In the genomic region with DNA sequence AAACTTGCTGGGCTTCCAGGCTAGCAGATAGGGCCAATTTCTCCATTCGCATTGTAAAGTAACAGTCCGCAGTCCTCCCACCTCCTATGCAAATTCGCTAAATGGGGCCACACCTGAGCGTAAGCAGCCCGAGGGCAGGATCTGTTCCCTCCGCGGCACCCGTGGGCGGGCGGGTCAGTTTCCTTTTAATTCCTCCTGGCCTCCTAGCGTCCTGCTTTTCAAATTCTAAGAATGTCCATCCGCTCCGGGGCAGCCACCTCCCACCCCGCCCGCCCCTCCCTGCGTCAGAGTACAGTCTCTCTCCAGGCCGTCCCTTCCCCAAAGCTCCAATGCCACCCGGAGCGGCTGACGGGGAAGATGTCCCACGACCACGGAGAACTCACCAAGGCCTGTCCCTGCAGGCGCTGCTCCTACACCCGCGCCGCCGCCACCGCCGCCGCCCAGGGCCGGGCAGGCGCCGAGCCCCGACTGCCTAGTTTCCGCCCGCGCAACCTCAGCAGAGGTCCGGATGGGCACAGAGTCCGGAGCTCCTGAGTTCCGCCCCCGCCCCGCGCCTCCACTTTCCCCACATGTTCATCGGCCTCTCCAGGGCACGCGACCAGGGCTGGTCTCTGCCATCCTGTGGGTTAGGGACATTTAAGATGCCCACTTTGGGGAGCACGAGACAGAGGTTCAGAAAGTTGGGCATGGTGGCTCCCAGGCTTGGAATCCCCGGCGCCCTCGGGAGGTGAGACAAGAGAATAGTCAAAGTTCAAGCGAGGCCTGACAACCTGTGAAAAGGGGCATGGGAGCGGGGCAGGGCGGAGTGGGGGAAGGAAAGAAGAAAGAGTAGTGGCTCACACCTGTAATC, we compare ENCODE assay signal across 7 mouse cellular contexts. TPM values are rescaled to one million over a fixed set of nuclear protein-coding genes. Genes with fewer than 3 reads are reported as not detected.
DNase-seq lines count a peak whose midpoint lies in the region; ATAC-seq and TF ChIP-seq lines count a peak whose summit lies in the region.

No protein-coding gene starts in this region.

- H3K9ac ChIP-seq in limb, embryonic 14.5 days (ENCODE audit: low read depth, low read length, severe bottlenecking), result peak overlapping the region; percentile 86
- peak overlapping the region; percentile 84 for H3K9ac ChIP-seq in midbrain, embryonic 16.5 days (ENCODE audit: low read depth, low read length)

- no peaks in the 10 kb centered on the region for H3K9me3 ChIP-seq in embryonic facial prominence, embryonic 10.5 days
- no peaks in the 10 kb centered on the region for H3K9me3 ChIP-seq in limb, embryonic 14.5 days (ENCODE audit: control insufficient read depth, low read length)
- H3K9me3 ChIP-seq in midbrain, embryonic 16.5 days (replicated peaks; ENCODE audit: control insufficient read depth, low read length, poor library complexity, severe bottlenecking), result no peaks in the 10 kb centered on the region

- TF ChIP-seq POLR2A in kidney, adult 2 months (IDR thresholded peaks at IDR 0.05; ENCODE audit: low read depth, low read length), result peak; percentile 76
- peak; percentile 93 for TF ChIP-seq POLR2A in limb, embryonic 14.5 days (IDR thresholded peaks at IDR 0.05; ENCODE audit: borderline replicate concordance, extremely low read depth, insufficient read depth, insufficient read length)
- peak; percentile 69 for TF ChIP-seq POLR2A in spleen, adult 2 months (IDR thresholded peaks at IDR 0.05; ENCODE audit: low read depth, low read length)

- no peak for TF ChIP-seq CTCF in kidney, adult 2 months (conservative IDR thresholded peaks at IDR 0.05; ENCODE audit: insufficient read depth, insufficient read length, low read depth, low read length)
- no peak for TF ChIP-seq CTCF in spleen, adult 2 months (IDR thresholded peaks at IDR 0.05; ENCODE audit: extremely low read depth, insufficient read depth, insufficient read length, insufficient replicate concordance)

- peak overlapping the region; percentile 86 for H3K27ac ChIP-seq in embryonic facial prominence, embryonic 10.5 days (replicated peaks)
- H3K27ac ChIP-seq in kidney, adult 2 months (ENCODE audit: insufficient read depth, low read depth, low read length), result peak overlapping the region; percentile 93
- peak overlapping the region; percentile 74 for H3K27ac ChIP-seq in limb, embryonic 14.5 days (replicated peaks; ENCODE audit: low read depth, low read length)
- peak overlapping the region; percentile 62 for H3K27ac ChIP-seq in midbrain, embryonic 16.5 days (ENCODE audit: low read length)
- peak overlapping the region; percentile 93 for H3K27ac ChIP-seq in spleen, adult 2 months (ENCODE audit: insufficient read depth, low read length)

- H3K4me1 ChIP-seq in embryonic facial prominence, embryonic 10.5 days, result peaks cover 42% of the 10 kb centered on the region
- H3K4me1 ChIP-seq in kidney, adult 2 months (ENCODE audit: control insufficient read depth, insufficient read depth, low read length), result peaks cover 25% of the 10 kb centered on the region
- H3K4me1 ChIP-seq in limb, embryonic 14.5 days (ENCODE audit: control insufficient read depth, insufficient read depth, low read length), result peaks cover 9% of the 10 kb centered on the region
- H3K4me1 ChIP-seq in midbrain, embryonic 16.5 days (ENCODE audit: control insufficient read depth, insufficient read depth, low read length), result peaks cover 22% of the 10 kb centered on the region
- H3K4me1 ChIP-seq in spleen, adult 2 months (ENCODE audit: control insufficient read depth, insufficient read depth, insufficient read length), result peaks cover 5% of the 10 kb centered on the region; the same call in 1 of the 2 replicates

- under 1% methylated on average over 53 of the region's 53 CpGs for WGBS in embryonic facial prominence, embryonic 10.5 days
- under 1% methylated on average over 53 of the region's 53 CpGs for WGBS in kidney, adult 2 months
- 3% methylated on average over 52 of the region's 53 CpGs for WGBS in limb, embryonic 14.5 days
- WGBS in midbrain, embryonic 16.5 days, result under 1% methylated on average over 46 of the region's 53 CpGs
- 1% methylated on average over 53 of the region's 53 CpGs for WGBS in spleen, adult 2 months

- H3K4me3 ChIP-seq in embryonic facial prominence, embryonic 10.5 days, result peak overlapping the region; percentile 86
- H3K4me3 ChIP-seq in kidney, adult 2 months (ENCODE audit: insufficient read depth, low read depth, low read length), result peak overlapping the region; percentile 92
- peak overlapping the region; percentile 73 for H3K4me3 ChIP-seq in limb, embryonic 14.5 days (replicated peaks; ENCODE audit: low read length)
- H3K4me3 ChIP-seq in midbrain, embryonic 16.5 days (ENCODE audit: low read depth, low read length), result peak overlapping the region; percentile 70
- peak overlapping the region; percentile 90 for H3K4me3 ChIP-seq in spleen, adult 2 months (ENCODE audit: extremely low read depth, insufficient read depth, insufficient read length)

- peak; percentile 89 for DNase-seq in adrenal gland, postnatal 10 days
- peak; percentile 90 for DNase-seq in embryonic facial prominence, embryonic 10.5 days (ENCODE audit: low spot score)
- peak; percentile 84 to 89 for DNase-seq in heart, adult 18-20 months
- DNase-seq in kidney, adult 2 months, result peak; percentile 86
- DNase-seq in limb, embryonic 14.5 days (ENCODE audit: low spot score), result peak; percentile 72
- DNase-seq in spleen, adult 2 months (ENCODE audit: low read depth in 1 of 2, low spot score in 2 of 2), result peak; percentile 72

- ATAC-seq in limb, embryonic 14.5 days (ENCODE audit: low FRiP score, low read depth), result peak; percentile 90
- peak; percentile 86 for ATAC-seq in midbrain, embryonic 16.5 days

- peaks cover 42% of the 10 kb centered on the region for H3K27me3 ChIP-seq in embryonic facial prominence, embryonic 10.5 days (replicated peaks; ENCODE audit: low read depth, poor library complexity, severe bottlenecking)
- H3K27me3 ChIP-seq in kidney, adult 2 months (replicated peaks; ENCODE audit: control insufficient read depth, insufficient read depth, low read length), result no peaks in the 10 kb centered on the region
- H3K27me3 ChIP-seq in limb, embryonic 14.5 days (ENCODE audit: control insufficient read depth, insufficient read depth, low read length), result peaks cover 22% of the 10 kb centered on the region
- peaks cover 28% of the 10 kb centered on the region for H3K27me3 ChIP-seq in midbrain, embryonic 16.5 days (ENCODE audit: control insufficient read depth, insufficient read depth, low read depth, low read length)
- no peaks in the 10 kb centered on the region for H3K27me3 ChIP-seq in spleen, adult 2 months (ENCODE audit: control insufficient read depth, insufficient read depth, low read length)

- peaks cover 35% of the 10 kb centered on the region for H3K36me3 ChIP-seq in embryonic facial prominence, embryonic 10.5 days (replicated peaks)
- H3K36me3 ChIP-seq in kidney, adult 2 months (ENCODE audit: control insufficient read depth, insufficient read depth, low read length), result no peaks in the 10 kb centered on the region; the same call in 1 of the 2 replicates
- H3K36me3 ChIP-seq in limb, embryonic 14.5 days (ENCODE audit: control insufficient read depth, insufficient read depth, low read length), result peaks cover 21% of the 10 kb centered on the region
- peaks cover 7% of the 10 kb centered on the region; the same call in 1 of the 2 replicates for H3K36me3 ChIP-seq in midbrain, embryonic 16.5 days (ENCODE audit: control insufficient read depth, insufficient read depth, low read length)
- H3K36me3 ChIP-seq in spleen, adult 2 months (ENCODE audit: control insufficient read depth, insufficient read depth, low read length), result no peaks in the 10 kb centered on the region

- H3K4me2 ChIP-seq in limb, embryonic 14.5 days (replicated peaks; ENCODE audit: low read depth, low read length, severe bottlenecking), result peak overlapping the region; percentile 88
- H3K4me2 ChIP-seq in midbrain, embryonic 16.5 days (ENCODE audit: low read length), result peak overlapping the region; percentile 87

RNA-seq across cellular contexts. Expression of gene Zfp296, which starts 3.9 kb away (rescaled TPM):
- under 1 TPM; 0.55 to 0.60 TPM for total RNA-seq in adrenal gland, postnatal 10 days (2021)
- polyA plus RNA-seq in embryonic facial prominence, embryonic 10.5 days (2016; fragmentation: Nextera tagmentation; extraction: Ambion mirVana), result 0.41 and 0.44 TPM in 2 replicates
- total RNA-seq in heart, adult 18-20 months (2021), result under 1 TPM; 0.35 to 0.49 TPM
- polyA plus RNA-seq in kidney, adult 2 months (2012; rRNA removed), result 2.7 and 3.3 TPM in 2 replicates
- 2.2 and 2.7 TPM in 2 replicates for polyA plus RNA-seq in limb, embryonic 14.5 days (2012; rRNA removed)
- polyA plus RNA-seq in limb, embryonic 14.5 days (2014; fragmentation: Nextera tagmentation; extraction: Ambion mirVana), result 0.68 and 1.8 TPM in 2 replicates
- 0.11 and 0.14 TPM in 2 replicates for polyA plus RNA-seq in midbrain, embryonic 16.5 days (2015; fragmentation: Nextera tagmentation; extraction: Ambion mirVana)
- 20.9 and 33.0 TPM in 2 replicates for polyA plus RNA-seq in spleen, adult 2 months (2012; rRNA removed)

RNA-seq across cellular contexts. Expression of gene Gemin7, which starts 4.2 kb away (rescaled TPM):
- 10 to 100 TPM; 54.7 to 56.2 TPM for total RNA-seq in adrenal gland, postnatal 10 days (2021)
- 187 and 191 TPM in 2 replicates for polyA plus RNA-seq in embryonic facial prominence, embryonic 10.5 days (2016; fragmentation: Nextera tagmentation; extraction: Ambion mirVana)
- total RNA-seq in heart, adult 18-20 months (2021), result 10 to 100 TPM; 52.1 to 55.0 TPM
- polyA plus RNA-seq in kidney, adult 2 months (2012; rRNA removed), result 143 and 149 TPM in 2 replicates
- polyA plus RNA-seq in limb, embryonic 14.5 days (2012; rRNA removed), result 70.6 and 75.8 TPM in 2 replicates
- 171 TPM in 2 replicates for polyA plus RNA-seq in limb, embryonic 14.5 days (2014; fragmentation: Nextera tagmentation; extraction: Ambion mirVana)
- 143 and 145 TPM in 2 replicates for polyA plus RNA-seq in midbrain, embryonic 16.5 days (2015; fragmentation: Nextera tagmentation; extraction: Ambion mirVana)
- polyA plus RNA-seq in spleen, adult 2 months (2012; rRNA removed), result 94.7 and 143 TPM in 2 replicates

RNA-seq across cellular contexts. Expression of gene Ppp1r37, which starts 10.3 kb away (rescaled TPM):
- 10 to 100 TPM; 59.2 to 60.8 TPM for total RNA-seq in adrenal gland, postnatal 10 days (2021)
- polyA plus RNA-seq in embryonic facial prominence, embryonic 10.5 days (2016; fragmentation: Nextera tagmentation; extraction: Ambion mirVana), result 20.7 and 22.9 TPM in 2 replicates
- 10 to 100 TPM; 61.1 to 63.1 TPM for total RNA-seq in heart, adult 18-20 months (2021)
- 87.0 and 92.0 TPM in 2 replicates for polyA plus RNA-seq in kidney, adult 2 months (2012; rRNA removed)
- 84.9 and 118 TPM in 2 replicates for polyA plus RNA-seq in limb, embryonic 14.5 days (2012; rRNA removed)
- polyA plus RNA-seq in limb, embryonic 14.5 days (2014; fragmentation: Nextera tagmentation; extraction: Ambion mirVana), result 5.6 and 6.4 TPM in 2 replicates
- 34.7 and 37.8 TPM in 2 replicates for polyA plus RNA-seq in midbrain, embryonic 16.5 days (2015; fragmentation: Nextera tagmentation; extraction: Ambion mirVana)
- 56.2 and 71.0 TPM in 2 replicates for polyA plus RNA-seq in spleen, adult 2 months (2012; rRNA removed)

RNA-seq across cellular contexts. Expression of gene Clasrp, which starts 31.1 kb away (rescaled TPM):
- total RNA-seq in adrenal gland, postnatal 10 days (2021), result 10 to 100 TPM; 29.6 to 58.3 TPM
- 58.0 and 58.9 TPM in 2 replicates for polyA plus RNA-seq in embryonic facial prominence, embryonic 10.5 days (2016; fragmentation: Nextera tagmentation; extraction: Ambion mirVana)
- total RNA-seq in heart, adult 18-20 months (2021), result 10 to 100 TPM; 10.5 to 15.6 TPM
- 29.0 and 54.8 TPM in 2 replicates for polyA plus RNA-seq in kidney, adult 2 months (2012; rRNA removed)
- 174 and 235 TPM in 2 replicates for polyA plus RNA-seq in limb, embryonic 14.5 days (2012; rRNA removed)
- 46.5 and 57.5 TPM in 2 replicates for polyA plus RNA-seq in limb, embryonic 14.5 days (2014; fragmentation: Nextera tagmentation; extraction: Ambion mirVana)
- polyA plus RNA-seq in midbrain, embryonic 16.5 days (2015; fragmentation: Nextera tagmentation; extraction: Ambion mirVana), result 58.6 TPM in 2 replicates
- 102 and 186 TPM in 2 replicates for polyA plus RNA-seq in spleen, adult 2 months (2012; rRNA removed)

RNA-seq across cellular contexts. Expression of gene Nkpd1, which starts 55.5 kb away (rescaled TPM):
- under 1 TPM; 0.18 to 0.21 TPM for total RNA-seq in adrenal gland, postnatal 10 days (2021)
- 0.17 and 0.19 TPM in 2 replicates for polyA plus RNA-seq in embryonic facial prominence, embryonic 10.5 days (2016; fragmentation: Nextera tagmentation; extraction: Ambion mirVana)
- under 1 TPM in 1 of 2 experiments, not detected in 1; 0.18 TPM for total RNA-seq in heart, adult 18-20 months (2021)
- polyA plus RNA-seq in kidney, adult 2 months (2012; rRNA removed), result 0.11 and 0.16 TPM in 2 replicates
- polyA plus RNA-seq in limb, embryonic 14.5 days (2012; rRNA removed), result 0.29 and 0.36 TPM in 2 replicates
- 0.17 and 0.22 TPM in 2 replicates for polyA plus RNA-seq in limb, embryonic 14.5 days (2014; fragmentation: Nextera tagmentation; extraction: Ambion mirVana)
- 0.88 and 0.92 TPM in 2 replicates for polyA plus RNA-seq in midbrain, embryonic 16.5 days (2015; fragmentation: Nextera tagmentation; extraction: Ambion mirVana)
- polyA plus RNA-seq in spleen, adult 2 months (2012; rRNA removed), result 2.2 and 2.3 TPM in 2 replicates

Comparison
In these comparisons a context has a peak if more than half of its experiments do, and no peak if none do; other contexts are left out.
1. Peak in every context shown above with its lines: DNase-seq, ATAC-seq, H3K4me3 ChIP-seq and H3K27ac ChIP-seq.